Mouse (Mus musculus) heart, postnatal 0 days (tissue): ENCODE results near the gene Tekt1.
"Not testable (repeated sequence)": the region's sequence is repeated elsewhere in the genome, so short reads cannot be mapped to it uniquely, and the experiment has no call there.

Experiments used
- CTCF ChIP-seq: IDR thresholded peaks from 2 replicates; pipeline ENCODE4 v1.5.1; 2016; ENCODE audit warnings: antibody characterized with exemption, control low read depth, low read depth
- EP300 ChIP-seq: IDR thresholded peaks from 2 replicates; pipeline ENCODE4 v1.6.1; 2016; ENCODE audit warnings: antibody characterized with exemption, low read depth

- not testable (repeated sequence) for TF ChIP-seq CTCF, EP300
Measured at GRCm38 (mm10) chr11:72343238-72343625, 19.0 kb downstream of the Tekt1 start.
